Mouse (Mus musculus) liver, embryonic 16.5 days (tissue): ENCODE data around the gene Kbtbd2. TPM values are rescaled to one million over a fixed set of nuclear protein-coding genes. Genes with fewer than 3 reads are reported as not detected.

Experiments
- ATAC-seq: fragments of 200-750 bp; cut with Nextera tagmentation; 2 replicates; pipeline ENCODE4 v1.8.0; 2017; ENCODE audit warnings: low read depth, mild to moderate bottlenecking, moderate number of reproducible peaks, moderate library complexity
- H3K27ac ChIP-seq: fragments of 300-500 bp; sonication (generic); 2 replicates; pipeline ENCODE4 v1.5.1; 2014; ENCODE audit warnings: mild to moderate bottlenecking, low read length
- H3K27me3 ChIP-seq: fragments of 300-500 bp; sonication (generic); 2 replicates; pipeline ENCODE4 v1.6.1; 2014; ENCODE audit warnings: low read depth, low read length, mixed read lengths; ENCODE audit not compliant: control insufficient read depth, insufficient read depth
- H3K36me3 ChIP-seq: fragments of 300-500 bp; sonication (generic); 2 replicates; pipeline ENCODE4 v1.6.1; 2014; ENCODE audit warnings: mild to moderate bottlenecking; ENCODE audit not compliant: control insufficient read depth, insufficient read depth
- H3K4me1 ChIP-seq: fragments of 300-500 bp; sonication (generic); 2 replicates; pipeline ENCODE4 v1.6.1; 2014; ENCODE audit warnings: low read depth, low read length, mixed read lengths; ENCODE audit not compliant: control insufficient read depth
- H3K4me2 ChIP-seq: fragments of 300-500 bp; sonication (generic); 2 replicates; pipeline ENCODE4 v1.6.1; 2014; ENCODE audit warnings: low read depth, low read length, mixed read lengths
- H3K4me3 ChIP-seq: fragments of 300-500 bp; sonication (generic); 2 replicates; pipeline ENCODE4 v1.5.1; 2014; ENCODE audit warnings: low read depth, mild to moderate bottlenecking, low read length
- H3K9ac ChIP-seq: fragments of 300-500 bp; sonication (generic); 2 replicates; pipeline ENCODE4 v1.6.1; 2014; ENCODE audit warnings: low read depth, low read length
- H3K9me3 ChIP-seq: fragments of 300-500 bp; sonication (generic); replicated peaks from 2 replicates; pipeline ENCODE4 v1.6.1; 2016; ENCODE audit warnings: low read length; ENCODE audit not compliant: control insufficient read depth
- WGBS: fragments of 180-500 bp; shearing (Covaris S2); extraction: QIAGEN DNeasy Blood & Tissue Kit; methylation state at CpG from one replicate; pipeline ENCODE4 v1.1.7; 2014; ENCODE audit not compliant: insufficient replicate concordance; 5-methylcytosine and 5-hydroxymethylcytosine counted together
- polyA plus RNA-seq: library from polyadenylated mRNA; unstranded; fragments of >200 nt; fragmentation: Nextera tagmentation; extraction: Ambion mirVana; gene quantifications from 2 replicates; pipeline ENCODE4 v1.2.1, GENCODE M21; 2015

Kbtbd2 gene
- polyA plus RNA-seq, result 14.6 and 15.1 TPM in 2 replicates

DNA sequence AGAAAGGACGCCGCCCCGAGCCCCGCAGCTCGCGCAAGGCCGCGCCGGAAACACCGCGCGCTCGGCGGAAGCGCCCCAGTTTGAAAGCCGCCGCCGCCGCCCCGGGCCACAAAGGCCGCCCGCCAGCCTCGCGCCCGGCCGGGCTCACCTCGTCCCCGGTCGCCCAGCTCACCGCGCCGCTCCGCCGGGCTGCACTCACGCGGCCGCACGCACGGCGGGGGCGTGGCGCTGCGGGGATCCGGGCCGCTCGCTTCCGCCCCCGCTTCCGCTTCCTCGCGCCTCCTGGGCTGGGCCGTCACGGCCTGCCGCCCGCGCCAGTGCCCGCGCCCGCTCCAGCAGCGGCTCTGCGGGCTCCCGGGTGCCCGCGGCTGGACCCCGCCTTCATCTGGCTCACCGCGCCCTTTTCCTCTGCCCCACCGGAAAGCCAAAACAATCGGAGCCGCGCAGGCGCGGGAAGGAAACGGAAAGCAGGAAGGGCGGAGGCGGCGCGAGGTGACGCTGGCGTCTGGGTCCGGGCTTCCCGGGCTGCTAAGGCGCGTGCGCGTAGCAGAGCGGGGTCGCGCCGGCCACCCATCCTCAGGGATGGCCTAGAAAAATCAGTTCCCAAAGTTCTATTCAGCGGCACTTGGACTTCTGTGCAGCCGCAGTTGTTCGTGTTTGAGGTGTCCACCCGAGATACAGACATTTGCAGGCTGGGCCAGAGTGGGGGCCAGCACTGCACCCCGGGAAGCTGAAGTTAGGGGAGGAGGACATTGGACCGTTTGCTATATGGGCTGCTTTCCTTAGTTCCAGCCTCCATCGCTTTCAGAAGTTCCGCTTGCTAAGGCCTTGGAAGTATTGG, at the start of gene Kbtbd2:
Gene Kbtbd2, minus strand, starts transcription at position 503 of the 841 bp plus-strand sequence.
- H3K4me2 ChIP-seq, result peak within 1 kb of the TSS; percentile 93
- under 1% methylated on average over 92 of the region's 98 CpGs for WGBS
- H3K4me1 ChIP-seq, result peaks cover 27% of the 10 kb centered on the region
- ATAC-seq, result peak; percentile 93
- H3K4me3 ChIP-seq, result peak within 1 kb of the TSS; percentile 89
- H3K36me3 ChIP-seq, result no peaks in the 10 kb centered on the region
- H3K9me3 ChIP-seq, result no peaks in the 10 kb centered on the region
- H3K9ac ChIP-seq, result peak within 1 kb of the TSS; percentile 95
- no peaks in the 10 kb centered on the region for H3K27me3 ChIP-seq
- H3K27ac ChIP-seq, result peak within 1 kb of the TSS; percentile 99

DNA sequence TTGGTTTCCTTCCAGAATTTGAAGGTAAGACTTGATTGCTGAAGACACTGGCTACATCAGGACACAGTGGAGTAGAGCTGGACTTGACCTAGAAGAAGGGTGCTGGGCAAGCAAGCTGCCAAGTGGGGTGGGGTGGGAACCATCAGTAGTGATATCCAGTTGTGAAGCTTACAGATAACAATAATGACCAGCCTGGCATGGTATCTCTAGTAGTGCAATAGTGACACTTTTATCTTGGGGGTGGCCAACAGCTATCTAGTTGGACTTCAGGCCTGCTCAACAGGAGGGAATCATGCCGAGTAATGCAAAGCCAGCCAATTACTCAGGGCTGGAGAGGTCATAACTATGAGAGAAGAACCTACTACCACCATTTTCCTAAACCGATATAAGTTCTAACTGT, 46.8 kb upstream of the Kbtbd2 start:
- peaks cover 21% of the 10 kb centered on the region for H3K4me1 ChIP-seq
- peak; percentile 92 for ATAC-seq
- no peaks in the 10 kb centered on the region for H3K9me3 ChIP-seq
- peak overlapping the region; percentile 17; the same call in 1 of the 2 replicates for H3K4me2 ChIP-seq
- 50% methylated on average over 2 of the region's 2 CpGs for WGBS
- no peak overlapping the region for H3K27ac ChIP-seq
- no peak overlapping the region for H3K9ac ChIP-seq
- H3K4me3 ChIP-seq, result no peak overlapping the region
- no peaks in the 10 kb centered on the region for H3K36me3 ChIP-seq
- H3K27me3 ChIP-seq, result no peaks in the 10 kb centered on the region

DNA sequence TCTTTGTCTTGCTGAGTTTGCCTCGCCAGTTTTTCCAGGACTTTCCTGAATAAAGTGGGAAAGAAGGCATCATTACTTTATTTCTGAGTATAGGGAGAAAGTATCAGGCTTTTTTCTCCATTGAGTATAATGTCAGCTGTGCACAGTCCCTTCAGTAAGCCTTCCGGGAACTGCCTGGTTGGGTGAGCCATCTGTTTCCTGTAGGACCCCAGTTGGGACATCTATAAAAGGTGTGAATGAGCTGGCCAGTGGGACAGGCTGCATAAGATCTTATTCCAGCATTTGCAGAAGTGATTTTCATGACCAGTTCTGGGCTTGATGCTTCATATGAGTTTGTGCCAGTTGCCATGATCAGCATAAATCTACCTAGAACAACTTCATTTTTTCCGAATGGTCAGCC, 45.6 kb upstream of the Kbtbd2 start:
- Histone ChIP-seq H3K27me3 (no peaks in the 10 kb centered on the region), H3K9me3 (no peaks in the 10 kb centered on the region), H3K27ac (no peak overlapping the region), H3K36me3 (no peaks in the 10 kb centered on the region), H3K4me3 (no peak overlapping the region), H3K4me2 (no peak overlapping the region), H3K9ac (no peak overlapping the region), H3K4me1 (peaks cover 27% of the 10 kb centered on the region)
- no peak for ATAC-seq
- 77% methylated on average over 3 of the region's 3 CpGs for WGBS

DNA sequence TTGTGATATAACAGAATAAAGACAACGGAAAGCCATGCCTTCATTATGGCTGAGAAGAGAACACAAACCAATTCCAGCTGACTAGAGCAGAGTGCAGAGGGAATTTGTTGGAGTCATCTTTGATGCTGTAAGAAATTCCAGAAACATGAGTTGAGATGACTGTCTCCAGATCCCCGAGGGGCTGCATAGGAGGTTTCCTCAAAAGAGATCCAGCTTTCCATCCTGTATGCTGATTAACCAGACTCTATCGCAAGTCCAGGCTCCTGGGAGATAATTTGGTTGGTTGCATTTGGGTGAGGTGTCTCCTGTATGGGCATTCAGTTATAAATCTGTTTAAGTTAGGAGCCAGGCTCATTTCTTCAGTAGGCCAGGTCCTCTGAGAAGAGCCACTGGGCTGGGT, 40.0 kb upstream of the Kbtbd2 start:
- no peak overlapping the region for H3K4me2 ChIP-seq
- H3K9ac ChIP-seq, result no peak overlapping the region
- no peak overlapping the region for H3K4me3 ChIP-seq
- H3K4me1 ChIP-seq, result peaks cover 10% of the 10 kb centered on the region
- WGBS, result 69% methylated on average over 3 of the region's 3 CpGs
- no peak overlapping the region for H3K27ac ChIP-seq
- no peaks in the 10 kb centered on the region for H3K9me3 ChIP-seq
- ATAC-seq, result no peak
- H3K27me3 ChIP-seq, result no peaks in the 10 kb centered on the region
- no peaks in the 10 kb centered on the region for H3K36me3 ChIP-seq

DNA sequence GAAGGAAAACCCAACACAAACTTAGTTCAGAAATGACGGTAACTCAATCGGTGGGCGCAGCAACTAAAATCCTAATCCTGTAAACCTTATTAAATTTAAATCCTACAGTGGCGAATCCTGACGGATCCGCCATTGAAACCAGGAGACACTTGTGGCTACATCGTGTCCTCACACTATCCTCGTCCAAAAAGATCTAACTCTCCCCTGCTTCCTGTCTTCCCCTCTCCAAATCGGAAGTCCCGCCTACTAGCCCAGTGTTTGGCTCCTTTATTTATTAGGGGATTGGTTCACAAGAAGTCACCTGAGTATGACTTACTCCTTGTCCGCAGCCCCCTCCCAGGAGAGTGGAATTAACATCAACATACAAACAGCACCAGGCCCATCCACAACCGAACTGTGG, 39.6 kb upstream of the Kbtbd2 start:
- ATAC-seq, result no peak
- peaks cover 4% of the 10 kb centered on the region for H3K27me3 ChIP-seq
- no peak overlapping the region for H3K4me2 ChIP-seq
- H3K27ac ChIP-seq, result no peak overlapping the region
- H3K4me1 ChIP-seq, result peaks cover 10% of the 10 kb centered on the region
- H3K4me3 ChIP-seq, result no peak overlapping the region
- H3K9ac ChIP-seq, result no peak overlapping the region
- H3K9me3 ChIP-seq, result no peaks in the 10 kb centered on the region
- no peaks in the 10 kb centered on the region for H3K36me3 ChIP-seq
- 80% methylated on average over 12 of the region's 12 CpGs for WGBS

DNA sequence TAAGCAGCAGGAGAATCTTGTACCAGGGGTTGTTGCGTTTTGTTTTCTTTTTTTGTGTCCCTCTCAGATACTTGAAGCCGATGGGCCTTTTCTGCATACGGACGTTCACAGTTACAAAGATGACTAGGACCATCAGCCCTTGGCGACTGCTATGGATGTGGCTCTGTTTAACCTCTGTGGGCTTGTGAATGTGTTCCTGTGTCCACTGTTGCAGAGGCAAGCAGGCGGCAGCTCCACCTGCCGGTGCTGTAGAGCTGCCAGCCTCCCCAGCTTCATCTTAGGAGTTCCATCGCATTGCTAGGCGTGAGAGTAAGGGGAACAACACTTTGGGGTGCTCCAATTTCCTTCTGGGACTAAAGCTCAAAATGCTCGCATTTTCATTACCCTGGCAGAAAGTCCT, 37.9 kb upstream of the Kbtbd2 start:
- H3K4me1 ChIP-seq, result peaks cover 15% of the 10 kb centered on the region
- no peak overlapping the region for H3K9ac ChIP-seq
- 76% methylated on average over 10 of the region's 10 CpGs for WGBS
- no peak for ATAC-seq
- no peaks in the 10 kb centered on the region for H3K9me3 ChIP-seq
- H3K27ac ChIP-seq, result no peak overlapping the region
- peaks cover 9% of the 10 kb centered on the region for H3K27me3 ChIP-seq
- H3K36me3 ChIP-seq, result no peaks in the 10 kb centered on the region
- no peak overlapping the region for H3K4me3 ChIP-seq
- H3K4me2 ChIP-seq, result no peak overlapping the region

DNA sequence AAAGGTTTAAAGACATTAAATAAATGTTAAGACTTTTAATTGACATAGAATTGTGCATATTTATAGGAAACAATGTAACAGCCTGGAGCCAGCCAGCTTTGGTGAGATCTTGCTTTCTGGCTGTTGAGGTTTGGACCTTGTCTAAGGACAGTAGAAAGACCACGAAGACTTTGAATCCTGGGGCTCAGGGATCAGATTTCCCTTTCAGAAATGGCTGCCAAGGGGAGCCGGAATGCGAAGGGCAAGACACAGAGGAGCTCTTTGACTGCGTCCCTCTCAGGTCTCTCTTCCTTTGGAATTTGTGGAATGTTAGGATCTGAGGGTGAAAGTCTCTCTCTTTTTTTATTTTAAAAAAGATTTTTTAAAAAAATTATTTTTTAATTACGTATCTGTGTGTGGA, 37.2 kb upstream of the Kbtbd2 start:
- Histone ChIP-seq H3K36me3 (no peaks in the 10 kb centered on the region), H3K9ac (no peak overlapping the region), H3K27ac (no peak overlapping the region), H3K4me1 (peaks cover 15% of the 10 kb centered on the region), H3K9me3 (no peaks in the 10 kb centered on the region), H3K27me3 (peaks cover 9% of the 10 kb centered on the region), H3K4me2 (no peak overlapping the region), H3K4me3 (no peak overlapping the region)
- WGBS, result 75% methylated on average over 5 of the region's 5 CpGs
- ATAC-seq, result no peak

DNA sequence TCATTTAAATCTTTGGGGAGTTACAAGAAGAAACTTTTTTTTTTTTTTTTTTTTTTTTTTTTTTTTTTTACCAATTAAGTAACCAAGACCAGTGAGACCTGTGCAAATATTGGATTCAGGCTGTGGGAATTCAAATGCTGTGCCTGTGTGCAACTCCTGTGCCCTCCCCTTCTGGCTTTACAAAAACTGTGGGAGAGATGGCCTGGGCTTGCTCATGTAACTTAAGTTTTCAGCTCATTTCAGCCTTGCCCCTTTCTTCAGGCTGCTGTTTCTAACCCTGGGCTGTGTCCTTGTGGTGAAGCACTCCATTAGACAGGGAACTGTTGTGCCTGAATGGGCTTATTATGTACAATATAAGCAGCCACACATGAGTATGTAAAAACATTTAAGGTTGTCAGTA, 35.2 kb upstream of the Kbtbd2 start:
- peak overlapping the region; percentile 67 for H3K4me3 ChIP-seq
- H3K36me3 ChIP-seq, result no peaks in the 10 kb centered on the region
- peaks cover 9% of the 10 kb centered on the region for H3K27me3 ChIP-seq
- H3K27ac ChIP-seq, result no peak overlapping the region
- H3K9ac ChIP-seq, result no peak overlapping the region
- no peak for ATAC-seq
- peaks cover 9% of the 10 kb centered on the region for H3K4me1 ChIP-seq
- H3K4me2 ChIP-seq, result peak overlapping the region; percentile 77
- H3K9me3 ChIP-seq, result no peaks in the 10 kb centered on the region

DNA sequence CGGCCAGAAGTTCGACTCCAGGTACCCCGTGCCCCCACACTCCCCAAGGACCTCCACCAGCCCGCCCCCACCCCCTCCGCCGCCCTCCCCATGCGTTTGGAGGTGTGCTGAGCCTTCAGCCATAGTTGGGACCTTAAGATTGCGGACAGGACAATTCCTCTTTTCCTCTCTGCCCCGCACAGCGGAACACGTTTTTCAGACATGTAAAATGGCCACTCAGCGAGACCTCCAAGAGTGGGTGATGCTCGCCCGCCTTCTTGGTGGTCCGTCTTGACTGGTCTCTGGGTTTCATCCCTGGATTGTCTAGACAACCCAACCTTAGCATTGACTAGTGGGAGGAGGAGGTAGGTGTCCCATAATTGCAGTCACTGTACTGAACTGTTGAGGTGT, 34.8 kb upstream of the Kbtbd2 start:
- H3K27me3 ChIP-seq, result peaks cover 9% of the 10 kb centered on the region
- H3K4me3 ChIP-seq, result peak overlapping the region; percentile 67
- no peak overlapping the region for H3K27ac ChIP-seq
- 3% methylated on average over 15 of the region's 15 CpGs for WGBS
- no peaks in the 10 kb centered on the region for H3K36me3 ChIP-seq
- no peak for ATAC-seq
- H3K9ac ChIP-seq, result peak overlapping the region; percentile 64
- H3K9me3 ChIP-seq, result no peaks in the 10 kb centered on the region
- H3K4me2 ChIP-seq, result peak overlapping the region; percentile 77
- H3K4me1 ChIP-seq, result peaks cover 9% of the 10 kb centered on the region
